Mouse (Mus musculus) E14TG2a.4 (cell line): ENCODE data around the gene Rem2.

Source experiments
- H3K27me3 ChIP-seq: 2 replicates; pipeline ENCODE4 v1.6.1; 2014; ENCODE audit warnings: low read length, control low read depth; ENCODE audit not compliant: insufficient read depth
- H3K36me3 ChIP-seq: 2 replicates; pipeline ENCODE4 v1.6.1; 2014; ENCODE audit warnings: low read length, control low read depth; ENCODE audit not compliant: insufficient read depth
- H3K4me1 ChIP-seq: replicated peaks from 2 replicates; pipeline ENCODE4 v1.6.1; 2014; ENCODE audit warnings: low read depth, low read length, control low read depth
- H3K4me3 ChIP-seq: replicated peaks from 2 replicates; pipeline ENCODE4 v1.5.1; 2014; ENCODE audit warnings: mild to moderate bottlenecking, low read length
- H3K9me3 ChIP-seq: 2 replicates; pipeline ENCODE4 v1.6.1; 2014; ENCODE audit warnings: low read length, control low read depth
- CTCF ChIP-seq: conservative IDR thresholded peaks from 2 replicates; pipeline ENCODE4 v1.5.1; 2014; ENCODE audit warnings: low read length
- NANOG ChIP-seq: IDR thresholded peaks from 2 replicates; pipeline ENCODE4 v1.6.1; 2014; ENCODE audit warnings: borderline replicate concordance, low read length, mixed read lengths
- POU5F1 ChIP-seq: IDR thresholded peaks from 2 replicates; pipeline ENCODE4 v1.6.1; 2014; ENCODE audit warnings: low read length, borderline replicate concordance

Gene Rem2

GRCm38 (mm10) chr14:54479451-54479920 is 3.6 kb downstream of the Rem2 start:
- H3K36me3 ChIP-seq, result no peaks in the 10 kb centered on the region
- H3K9me3 ChIP-seq, result no peaks in the 10 kb centered on the region
- H3K4me1 ChIP-seq, result peaks cover 31% of the 10 kb centered on the region
- peaks cover 71% of the 10 kb centered on the region for H3K27me3 ChIP-seq
- no peak for TF ChIP-seq POU5F1
- TF ChIP-seq NANOG, result no peak
- TF ChIP-seq CTCF, result no peak
- H3K4me3 ChIP-seq, result peak overlapping the region; percentile 76

- H3K9me3 ChIP-seq, result no peaks in the 10 kb centered on the region
- peaks cover 60% of the 10 kb centered on the region for H3K27me3 ChIP-seq
- TF ChIP-seq POU5F1, result no peak
- H3K36me3 ChIP-seq, result no peaks in the 10 kb centered on the region
- H3K4me1 ChIP-seq, result peaks cover 27% of the 10 kb centered on the region
- no peak overlapping the region for H3K4me3 ChIP-seq
Measured at GRCm38 (mm10) chr14:54480673-54481072, 4.8 kb downstream of the Rem2 start.

- TF ChIP-seq POU5F1 (no peak), CTCF (no peak), NANOG (no peak)
Measured at GRCm38 (mm10) chr14:54481402-54481801, 5.5 kb downstream of the Rem2 start.

GRCm38 (mm10) chr14:54482498-54482897 is 6.6 kb downstream of the Rem2 start:
- H3K9me3 ChIP-seq, result no peaks in the 10 kb centered on the region
- H3K27me3 ChIP-seq, result peaks cover 54% of the 10 kb centered on the region
- H3K36me3 ChIP-seq, result no peaks in the 10 kb centered on the region
- TF ChIP-seq NANOG, result no peak
- no peak for TF ChIP-seq POU5F1
- peak; percentile 95 for TF ChIP-seq CTCF
- H3K4me3 ChIP-seq, result no peak overlapping the region
- peaks cover 9% of the 10 kb centered on the region for H3K4me1 ChIP-seq

More at GRCm38 (mm10) chr14:54481402-54481801, 5.5 kb downstream of the Rem2 start:
- Histone ChIP-seq H3K4me3 (no peak overlapping the region), H3K9me3 (no peaks in the 10 kb centered on the region), H3K36me3 (no peaks in the 10 kb centered on the region), H3K27me3 (peaks cover 58% of the 10 kb centered on the region), H3K4me1 (peaks cover 20% of the 10 kb centered on the region)

DNA sequence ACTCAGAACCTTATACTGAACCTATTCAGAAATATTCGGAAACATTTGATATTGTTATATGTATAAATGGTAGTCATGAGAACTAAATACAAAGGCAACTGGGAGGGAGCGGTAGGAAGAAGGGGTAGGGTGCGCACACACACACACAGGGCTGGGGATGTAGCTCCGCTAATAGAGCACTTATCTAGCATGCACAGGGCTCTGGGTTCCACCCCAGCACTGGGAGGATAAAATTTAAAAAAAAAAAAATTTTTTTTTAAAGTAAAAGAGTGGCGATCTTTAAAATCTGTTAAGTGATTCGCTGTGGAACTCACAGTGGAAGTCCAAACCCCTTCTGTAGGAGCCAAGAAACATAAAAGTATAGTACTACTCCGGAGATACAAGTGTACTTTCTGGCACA is 10.0 kb downstream of the Rem2 start:
- H3K9me3 ChIP-seq, result no peaks in the 10 kb centered on the region
- H3K27me3 ChIP-seq, result peaks cover 21% of the 10 kb centered on the region
- no peaks in the 10 kb centered on the region for H3K36me3 ChIP-seq
- H3K4me1 ChIP-seq, result no peaks in the 10 kb centered on the region
- no peak for TF ChIP-seq CTCF
- no peak for TF ChIP-seq POU5F1
- TF ChIP-seq NANOG, result no peak
- no peak overlapping the region for H3K4me3 ChIP-seq

- Histone ChIP-seq H3K36me3 (no peaks in the 10 kb centered on the region), H3K27me3 (peaks cover 15% of the 10 kb centered on the region), H3K9me3 (0 out of 2 replicates have a peak, but pooled peaks cover 4% of the 10 kb centered on the region), H3K4me1 (no peaks in the 10 kb centered on the region; the same call in 1 of the 2 replicates), H3K4me3 (no peak overlapping the region)
- TF ChIP-seq NANOG (no peak), POU5F1 (no peak), CTCF (no peak)
Measured at GRCm38 (mm10) chr14:54487732-54488131, 11.8 kb downstream of the Rem2 start.

GRCm38 (mm10) chr14:54488350-54488749 is 12.4 kb downstream of the Rem2 start:
- no peak overlapping the region for H3K4me3 ChIP-seq
- H3K9me3 ChIP-seq, result 0 out of 2 replicates have a peak, but pooled peaks cover 4% of the 10 kb centered on the region
- TF ChIP-seq CTCF (no peak), POU5F1 (no peak), NANOG (no peak)
- H3K4me1 ChIP-seq, result no peaks in the 10 kb centered on the region; the same call in 1 of the 2 replicates
- H3K27me3 ChIP-seq, result peaks cover 15% of the 10 kb centered on the region
- no peaks in the 10 kb centered on the region for H3K36me3 ChIP-seq

DNA sequence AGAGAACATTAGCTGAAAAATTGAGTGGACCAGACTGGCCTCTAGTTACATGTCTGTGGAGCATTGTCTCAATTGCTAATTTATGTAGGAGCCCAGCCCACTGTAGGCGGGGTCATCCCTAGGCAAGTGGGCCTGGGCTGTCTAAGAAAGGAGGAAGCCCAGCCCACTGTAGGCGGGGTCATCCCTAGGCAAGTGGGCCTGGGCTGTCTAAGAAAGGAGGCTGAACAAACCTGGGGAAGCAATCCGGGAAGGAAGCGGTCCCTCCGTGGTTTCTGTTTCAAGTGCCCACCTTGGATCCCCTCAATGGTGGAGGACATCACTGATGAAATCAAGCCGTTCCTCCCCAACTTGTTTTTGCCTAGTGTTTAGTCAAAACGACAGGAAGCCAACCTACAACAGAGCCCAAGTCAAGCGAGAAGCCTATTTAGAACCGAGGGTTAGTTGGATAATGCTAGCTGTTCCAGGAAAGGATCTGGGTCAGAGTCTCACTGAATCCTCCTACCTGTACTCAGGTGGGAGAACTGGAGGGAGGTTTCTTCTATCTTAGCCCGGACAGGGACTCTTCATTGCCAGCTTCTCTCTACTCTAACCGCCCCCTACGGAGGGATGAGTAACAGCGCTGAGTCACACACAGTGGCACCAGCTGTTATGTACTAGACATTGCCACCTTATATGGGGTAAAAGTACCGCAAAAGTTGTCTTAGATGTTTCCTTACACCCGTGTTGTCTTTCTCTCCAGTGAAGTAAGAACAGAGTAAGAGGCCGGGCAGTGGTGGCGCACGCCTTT is 16.6 kb downstream of the Rem2 start:
- TF ChIP-seq CTCF (no peak), POU5F1 (no peak), NANOG (no peak)
- Histone ChIP-seq H3K27me3 (no peaks in the 10 kb centered on the region), H3K4me1 (peaks cover 6% of the 10 kb centered on the region), H3K4me3 (no peak overlapping the region), H3K36me3 (no peaks in the 10 kb centered on the region), H3K9me3 (0 out of 2 replicates have a peak, but pooled peaks cover 4% of the 10 kb centered on the region)

DNA sequence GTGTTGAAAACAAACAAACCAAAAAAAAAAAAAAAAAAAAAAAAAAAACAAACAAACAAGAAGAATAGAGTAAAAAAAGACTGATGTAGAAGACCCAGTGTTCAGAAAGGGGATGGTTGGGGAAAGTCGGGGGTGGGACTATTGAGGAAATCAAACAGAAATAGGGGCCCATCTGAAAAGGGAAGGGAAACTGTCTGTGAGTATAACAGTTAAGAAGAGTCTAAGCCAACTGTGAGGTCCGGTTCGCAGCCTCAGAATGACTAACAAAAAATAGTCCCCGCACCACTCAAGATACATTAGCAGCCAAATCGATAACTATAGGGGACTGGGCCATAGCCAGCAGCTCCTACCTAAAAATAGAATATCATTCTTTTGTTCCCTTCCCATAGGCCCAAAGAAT is 17.3 kb downstream of the Rem2 start:
- Histone ChIP-seq H3K4me3 (no peak overlapping the region), H3K4me1 (peaks cover 6% of the 10 kb centered on the region), H3K9me3 (0 out of 2 replicates have a peak, but pooled peaks cover 4% of the 10 kb centered on the region), H3K27me3 (no peaks in the 10 kb centered on the region), H3K36me3 (no peaks in the 10 kb centered on the region)
- TF ChIP-seq POU5F1 (no peak), CTCF (no peak), NANOG (no peak)
